Mouse (Mus musculus) cerebellum, adult 2 months (tissue): Measurements from ENCODE around the gene Otulinl.

ENCODE experiments used
- CTCF ChIP-seq: fragments of 200-500 bp; IDR thresholded peaks from 2 replicates; pipeline ENCODE4 v1.5.1; 2011; ENCODE audit warnings: low read depth, mild to moderate bottlenecking, control low read depth, low read length, moderate library complexity, borderline replicate concordance; ENCODE audit not compliant: insufficient read depth
- POLR2A ChIP-seq: fragments of 200-500 bp; IDR thresholded peaks from 2 replicates; pipeline ENCODE4 v1.6.1; 2011; ENCODE audit warnings: low read length, control low read depth, borderline replicate concordance; ENCODE audit not compliant: insufficient read depth

- TF ChIP-seq CTCF (no peak), POLR2A (no peak)
These were observed 36.1 kb downstream of the Otulinl start for GRCm38 (mm10) chr15:27645250-27645649.
